Mouse (Mus musculus): ENCODE data around the gene Lpcat4. TPM values are rescaled to one million over a fixed set of nuclear protein-coding genes. Genes with fewer than 3 reads are reported as not detected.

Lpcat4 gene
- polyA plus RNA-seq, 1 experiment from 2014 or later: 10.8 TPM

GRCm38 (mm10) chr2:112287059-112287458 lies 47.8 kb downstream of the Lpcat4 start:
- no peak overlapping the region for H3K4me3 ChIP-seq
- H3K4me1 ChIP-seq: peaks cover 19% of the 10 kb centered on the region
- H3K36me3 ChIP-seq (replicated peaks): no peaks in the 10 kb centered on the region
- no peaks in the 10 kb centered on the region for H3K9me3 ChIP-seq
- no peaks in the 10 kb centered on the region for H3K27me3 ChIP-seq (ENCODE audit: poor library complexity, severe bottlenecking)
- no peak overlapping the region for H3K27ac ChIP-seq
- 66% methylated on average over 4 of the region's 4 CpGs for WGBS
- no peak for DNase-seq (ENCODE audit: extremely low spot score, low spot score)

DNA sequence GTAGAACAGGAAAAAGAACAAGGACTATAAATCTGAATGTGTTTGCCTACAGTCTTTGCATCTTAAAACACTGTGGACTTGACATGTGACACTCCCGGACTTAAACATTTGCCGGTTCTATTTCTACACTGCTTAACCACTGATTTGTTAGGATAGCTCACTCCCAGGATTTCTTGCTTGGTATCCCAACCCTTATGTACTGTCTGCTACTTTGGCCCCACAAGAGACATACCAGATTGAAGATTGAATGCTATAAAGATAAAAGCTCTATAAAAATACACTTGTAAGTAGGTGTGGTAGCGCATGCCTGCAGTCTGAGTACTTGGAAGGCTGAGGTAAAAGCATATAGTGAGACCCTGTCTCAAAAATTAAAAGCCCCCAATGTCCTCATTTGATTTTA lies 50.2 kb downstream of the Lpcat4 start:
- Histone ChIP-seq H3K4me1 (peaks cover 12% of the 10 kb centered on the region), H3K27me3 (ENCODE audit: poor library complexity, severe bottlenecking) (no peaks in the 10 kb centered on the region), H3K27ac (no peak overlapping the region), H3K4me3 (no peak overlapping the region), H3K9me3 (no peaks in the 10 kb centered on the region), H3K36me3 (replicated peaks) (no peaks in the 10 kb centered on the region)
- no peak for DNase-seq (ENCODE audit: extremely low spot score, low spot score)
- 94% methylated on average over 3 of the region's 3 CpGs for WGBS

DNA sequence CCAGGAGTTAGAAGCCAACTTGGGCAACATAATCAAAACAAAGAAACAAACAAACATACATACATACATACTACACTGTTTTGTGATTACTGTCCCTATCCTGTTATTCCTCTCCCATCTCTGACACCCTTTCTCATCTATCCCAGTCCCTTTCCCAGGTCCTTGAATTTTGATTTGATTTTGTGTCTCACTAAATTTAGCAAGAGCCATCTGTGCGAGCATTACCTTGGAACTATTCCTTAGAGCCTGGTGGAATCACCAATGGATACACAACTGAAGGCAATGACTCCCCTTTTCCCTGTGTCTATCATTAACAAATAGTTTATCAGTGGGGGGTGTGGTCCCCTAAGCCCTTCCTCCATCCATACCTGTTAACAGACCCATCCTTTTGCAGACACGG lies 53.6 kb downstream of the Lpcat4 start:
- WGBS: 93% methylated on average over 2 of the region's 2 CpGs
- Histone ChIP-seq H3K27ac (no peak overlapping the region), H3K36me3 (replicated peaks) (no peaks in the 10 kb centered on the region)

DNA sequence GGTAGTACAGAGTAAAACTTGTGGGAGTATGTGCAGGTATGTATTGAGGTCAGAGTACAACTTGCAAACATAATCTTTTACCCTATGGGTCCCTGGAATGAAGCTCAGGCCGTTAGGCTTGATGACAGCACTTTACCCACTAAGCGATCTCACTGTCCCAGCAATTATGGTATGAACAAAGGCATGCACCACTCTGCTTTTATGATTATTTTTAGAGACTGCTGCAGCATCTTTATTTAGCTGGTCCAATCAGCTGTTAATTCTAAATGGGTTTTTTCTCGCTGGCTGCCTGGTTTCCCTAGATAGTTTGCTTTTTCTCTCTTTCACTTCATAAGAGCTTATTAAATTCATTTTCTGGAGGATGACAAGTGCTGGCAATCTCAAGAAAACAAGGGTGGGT lies 56.9 kb downstream of the Lpcat4 start:
- Histone ChIP-seq H3K27me3 (ENCODE audit: poor library complexity, severe bottlenecking) (no peaks in the 10 kb centered on the region), H3K4me3 (no peak overlapping the region), H3K9me3 (no peaks in the 10 kb centered on the region), H3K27ac (no peak overlapping the region), H3K36me3 (replicated peaks) (no peaks in the 10 kb centered on the region), H3K4me1 (no peaks in the 10 kb centered on the region)
- DNase-seq (ENCODE audit: extremely low spot score, low spot score): no peak
- WGBS: 88% methylated on average over 3 of the region's 3 CpGs

More for the DNA sequence above, 53.6 kb downstream of the Lpcat4 start:
- H3K4me3 ChIP-seq: no peak overlapping the region
- H3K4me1 ChIP-seq: no peaks in the 10 kb centered on the region
- no peaks in the 10 kb centered on the region for H3K9me3 ChIP-seq
- no peaks in the 10 kb centered on the region for H3K27me3 ChIP-seq (ENCODE audit: poor library complexity, severe bottlenecking)
- DNase-seq (ENCODE audit: extremely low spot score, low spot score): no peak

Other genes with a start within 250 kb of the Lpcat4 start
- gene Olfr1309, start 249.2 kb upstream of the Lpcat4 start, polyA plus RNA-seq (2016; fragmentation: Nextera tagmentation; extraction: Ambion mirVana): not detected in 2 replicates
- gene Olfr1310, start 226.8 kb upstream of the Lpcat4 start, polyA plus RNA-seq (2016; fragmentation: Nextera tagmentation; extraction: Ambion mirVana): not detected in 2 replicates
- not detected in 2 replicates for gene Olfr1311, start 215.1 kb upstream of the Lpcat4 start, polyA plus RNA-seq (2016; fragmentation: Nextera tagmentation; extraction: Ambion mirVana)
- not detected in 2 replicates for gene Olfr1312, start 189.2 kb upstream of the Lpcat4 start, polyA plus RNA-seq (2016; fragmentation: Nextera tagmentation; extraction: Ambion mirVana)
- gene Olfr1313, start 161.6 kb upstream of the Lpcat4 start, polyA plus RNA-seq (2016; fragmentation: Nextera tagmentation; extraction: Ambion mirVana): not detected in 2 replicates
- not detected in 2 replicates for gene Olfr1314, start 142.7 kb upstream of the Lpcat4 start, polyA plus RNA-seq (2016; fragmentation: Nextera tagmentation; extraction: Ambion mirVana)
- gene Olfr1315-ps1, start 124.0 kb upstream of the Lpcat4 start, polyA plus RNA-seq (2016; fragmentation: Nextera tagmentation; extraction: Ambion mirVana): not detected in 2 replicates
- gene Olfr1316, start 104.5 kb upstream of the Lpcat4 start, polyA plus RNA-seq (2016; fragmentation: Nextera tagmentation; extraction: Ambion mirVana): not detected in 2 replicates
- not detected in 2 replicates for gene Olfr1317, start 99.1 kb upstream of the Lpcat4 start, polyA plus RNA-seq (2016; fragmentation: Nextera tagmentation; extraction: Ambion mirVana)
- not detected in 2 replicates for gene Olfr1318, start 85.3 kb upstream of the Lpcat4 start, polyA plus RNA-seq (2016; fragmentation: Nextera tagmentation; extraction: Ambion mirVana)
- 0.06 and 0.10 TPM in 2 replicates for gene Nutm1, start 19.8 kb downstream of the Lpcat4 start, polyA plus RNA-seq (2016; fragmentation: Nextera tagmentation; extraction: Ambion mirVana)
- 224 TPM in 2 replicates for gene Nop10, start 22.5 kb downstream of the Lpcat4 start, polyA plus RNA-seq (2016; fragmentation: Nextera tagmentation; extraction: Ambion mirVana)
- gene Slc12a6, start 26.4 kb downstream of the Lpcat4 start, polyA plus RNA-seq (2016; fragmentation: Nextera tagmentation; extraction: Ambion mirVana): 8.0 and 10.1 TPM in 2 replicates
- gene Gm21985, start 26.8 kb downstream of the Lpcat4 start, polyA plus RNA-seq (2016; fragmentation: Nextera tagmentation; extraction: Ambion mirVana): not detected in 2 replicates
- gene Emc4, start 128.6 kb downstream of the Lpcat4 start, polyA plus RNA-seq (2016; fragmentation: Nextera tagmentation; extraction: Ambion mirVana): 113 TPM in 2 replicates
- 43.0 and 44.7 TPM in 2 replicates for gene Katnbl1, start 139.7 kb downstream of the Lpcat4 start, polyA plus RNA-seq (2016; fragmentation: Nextera tagmentation; extraction: Ambion mirVana)
- 10.7 and 11.7 TPM in 2 replicates for gene Emc7, start 215.5 kb downstream of the Lpcat4 start, polyA plus RNA-seq (2016; fragmentation: Nextera tagmentation; extraction: Ambion mirVana)
- gene Chrm5, start 241.3 kb downstream of the Lpcat4 start, polyA plus RNA-seq (2016; fragmentation: Nextera tagmentation; extraction: Ambion mirVana): 0.09 TPM in 1 of 2 replicates, not detected in the other

Measured in forebrain, embryonic 10.5 days (tissue).